Mouse (Mus musculus) liver, adult 2 months (tissue): ENCODE measurements around the gene Ppp4r2. TPM values are rescaled to one million over a fixed set of nuclear protein-coding genes. Genes with fewer than 3 reads are reported as not detected.
"Not testable (repeated sequence)": the region's sequence is repeated elsewhere in the genome, so short reads cannot be mapped to it uniquely, and the experiment has no call there.

Experiments
- DNase-seq: peaks from one replicate; pipeline ENCODE4 v3.0.0-alpha.2; 2011; ENCODE audit warnings: low read depth, low spot score; ENCODE audit errors: extremely low read depth
- H3K27ac ChIP-seq: fragments of 200-500 bp; replicated peaks from 2 replicates; pipeline ENCODE4 v1.5.1; 2012; ENCODE audit warnings: low read depth, mild to moderate bottlenecking, control low read depth, inconsistent platforms, low read length; ENCODE audit not compliant: insufficient read depth
- H3K27me3 ChIP-seq: fragments of 200-500 bp; 2 replicates; pipeline ENCODE4 v1.6.1; 2012; ENCODE audit warnings: mild to moderate bottlenecking, moderate library complexity, low read length, inconsistent platforms; ENCODE audit not compliant: control insufficient read depth, insufficient read depth
- H3K36me3 ChIP-seq: fragments of 200-500 bp; 2 replicates; pipeline ENCODE4 v1.6.1; 2012; ENCODE audit warnings: low read length, inconsistent platforms; ENCODE audit not compliant: control insufficient read depth, insufficient read depth
- H3K4me1 ChIP-seq: fragments of 200-500 bp; 2 replicates; pipeline ENCODE4 v1.6.1; 2011; ENCODE audit warnings: low read length; ENCODE audit not compliant: control insufficient read depth, insufficient read depth
- H3K4me3 ChIP-seq: fragments of 200-500 bp; 2 replicates; pipeline ENCODE4 v1.5.1; 2011; ENCODE audit warnings: low read depth, mild to moderate bottlenecking, control low read depth, low read length, moderate library complexity; ENCODE audit not compliant: insufficient read depth
- H3K79me2 ChIP-seq: fragments of 200-500 bp; 2 replicates; pipeline ENCODE4 v1.6.1; 2012; ENCODE audit warnings: inconsistent platforms, mild to moderate bottlenecking, low read length, moderate library complexity; ENCODE audit not compliant: control insufficient read depth, insufficient read depth
- H3K9ac ChIP-seq: fragments of 200-500 bp; 2 replicates; pipeline ENCODE4 v1.6.1; 2012; ENCODE audit warnings: low read depth, mild to moderate bottlenecking, control low read depth, inconsistent platforms, low read length
- CTCF ChIP-seq: fragments of 200-500 bp; IDR thresholded peaks from 2 replicates; pipeline ENCODE4 v1.5.1; 2011; ENCODE audit warnings: low read depth, low read length, control low read depth
- POLR2A ChIP-seq: fragments of 200-500 bp; IDR thresholded peaks from 2 replicates; pipeline ENCODE4 v1.6.1; 2011; ENCODE audit warnings: low read length, control low read depth; ENCODE audit not compliant: insufficient read depth; ENCODE audit errors: extremely low read depth
- WGBS: fragments of 180-500 bp; shearing (Covaris S2); methylation state at CpG from one replicate; pipeline ENCODE4 v1.1.7; 2018; 5-methylcytosine and 5-hydroxymethylcytosine counted together
- polyA plus RNA-seq: library from polyadenylated mRNA; depleted of rRNA; stranded (reverse); fragments of >200 nt; gene quantifications from 2 replicates; pipeline ENCODE4 v1.2.3, GENCODE M21; 2012
- total RNA-seq: library from RNA; depleted of rRNA; stranded (reverse); fragments of >200 nt; gene quantifications from 2 replicates; pipeline ENCODE4 v1.2.3, GENCODE M21; 2014

The Ppp4r2 gene
- total and polyA plus RNA-seq, 2 experiments = 10.6 to 27.4 TPM

GRCm38 (mm10) chr6:100850671-100851081 lies 17.3 kb downstream of the Ppp4r2 start:
- no peak for TF ChIP-seq POLR2A
- no peak for TF ChIP-seq CTCF
- peaks cover 11% of the 10 kb centered on the region for H3K36me3 ChIP-seq
- no peak overlapping the region for H3K9ac ChIP-seq
- DNase-seq = peak; percentile 48
- H3K79me2 ChIP-seq = peaks cover 18% of the 10 kb centered on the region
- H3K27ac ChIP-seq = no peak overlapping the region
- 64% methylated on average over 9 of the region's 9 CpGs for WGBS
- H3K4me1 ChIP-seq = peaks cover 23% of the 10 kb centered on the region
- no peak overlapping the region for H3K4me3 ChIP-seq
- no peaks in the 10 kb centered on the region for H3K27me3 ChIP-seq

- Histone ChIP-seq H3K27me3 (no peaks in the 10 kb centered on the region), H3K4me3 (no peak overlapping the region), H3K79me2 (peaks cover 19% of the 10 kb centered on the region), H3K36me3 (peaks cover 11% of the 10 kb centered on the region), H3K4me1 (peaks cover 23% of the 10 kb centered on the region), H3K27ac (no peak overlapping the region), H3K9ac (no peak overlapping the region)
- 70% methylated on average over 5 of the region's 5 CpGs for WGBS
- no peak for TF ChIP-seq CTCF
- DNase-seq = no peak
These were observed 17.7 kb downstream of the Ppp4r2 start for GRCm38 (mm10) chr6:100851083-100851482.

- Histone ChIP-seq H3K79me2 (no peaks in the 10 kb centered on the region), H3K27ac (no peak overlapping the region), H3K36me3 (peaks cover 25% of the 10 kb centered on the region), H3K4me1 (no peaks in the 10 kb centered on the region), H3K4me3 (no peak overlapping the region), H3K27me3 (no peaks in the 10 kb centered on the region), H3K9ac (no peak overlapping the region)
- no peak for TF ChIP-seq POLR2A
- no peak for TF ChIP-seq CTCF
- DNase-seq = peak; percentile 33
- 62% methylated on average over 6 of the region's 6 CpGs for WGBS
These were observed 31.9 kb downstream of the Ppp4r2 start for GRCm38 (mm10) chr6:100865321-100865720.

GRCm38 (mm10) chr6:100865788-100866187 lies 32.4 kb downstream of the Ppp4r2 start:
- DNase-seq, H3K27me3 ChIP-seq, H3K9ac ChIP-seq, H3K27ac ChIP-seq, H3K4me1 ChIP-seq, H3K79me2 ChIP-seq, H3K4me3 ChIP-seq: not testable (repeated sequence)
- H3K36me3 ChIP-seq = peaks cover 25% of the 10 kb centered on the region
- WGBS = 49% methylated on average over 5 of the region's 5 CpGs

GRCm38 (mm10) chr6:100866246-100866645 lies 32.8 kb downstream of the Ppp4r2 start:
- WGBS = 94% methylated on average over 5 of the region's 5 CpGs
- not testable (repeated sequence) for H3K27ac ChIP-seq, H3K4me3 ChIP-seq, H3K79me2 ChIP-seq, H3K27me3 ChIP-seq, H3K4me1 ChIP-seq, DNase-seq, H3K9ac ChIP-seq
- H3K36me3 ChIP-seq = peaks cover 23% of the 10 kb centered on the region

GRCm38 (mm10) chr6:100868863-100869262 lies 35.4 kb downstream of the Ppp4r2 start:
- H3K9ac ChIP-seq = no peak overlapping the region
- no peak overlapping the region for H3K27ac ChIP-seq
- 64% methylated on average over 5 of the region's 5 CpGs for WGBS
- H3K27me3 ChIP-seq = no peaks in the 10 kb centered on the region
- no peak for TF ChIP-seq CTCF
- no peak for TF ChIP-seq POLR2A
- H3K79me2 ChIP-seq = no peaks in the 10 kb centered on the region
- peaks cover 10% of the 10 kb centered on the region for H3K36me3 ChIP-seq
- no peaks in the 10 kb centered on the region for H3K4me1 ChIP-seq
- DNase-seq = no peak
- H3K4me3 ChIP-seq = no peak overlapping the region

- Histone ChIP-seq H3K27ac (no peak overlapping the region), H3K9ac (no peak overlapping the region), H3K4me1 (no peaks in the 10 kb centered on the region), H3K27me3 (no peaks in the 10 kb centered on the region), H3K4me3 (no peak overlapping the region), H3K36me3 (peaks cover 8% of the 10 kb centered on the region), H3K79me2 (no peaks in the 10 kb centered on the region)
- no peak for DNase-seq
- 56% methylated on average over 9 of the region's 9 CpGs for WGBS
- TF ChIP-seq CTCF = no peak
- no peak for TF ChIP-seq POLR2A
These were observed 36.5 kb downstream of the Ppp4r2 start for GRCm38 (mm10) chr6:100869909-100870308.
